Comparison of ENCODE assay signal across 29 mouse cellular contexts in genomic region chr4:128894112-128894511, GRCm38 (mm10).
"Had no signal": no experiment of that assay in that cellular context is flagged by ENCODE, and none has a peak within 500 bp of the region (broad histone marks: within the 10 kb centered on the region; RNA-seq: fewer than 3 reads in every experiment).

No protein-coding gene starts in this region.

- H3K9me3 ChIP-seq: heart, embryonic 10.5 days; heart, embryonic 12.5 days; hindbrain, embryonic 10.5 days; hindbrain, embryonic 12.5 days; kidney, embryonic 15.5 days; limb, embryonic 10.5 days; limb, embryonic 12.5 days; liver, embryonic 13.5 days; liver, embryonic 15.5 days had no signal

- DNase-seq: gastrocnemius, postnatal 10 days; gastrocnemius, postnatal 25 days; heart, adult 18-20 months; heart, postnatal 10 days; heart, postnatal 4 days; kidney, adult 11 months; kidney, adult 2 months; kidney, adult 9 months; kidney, postnatal 14 days; kidney, postnatal 36 days; layer of hippocampus, adult 9-11 months; liver; liver, embryonic 13.5 days; liver, postnatal 0 days had no signal

- H3K36me3 ChIP-seq: heart, embryonic 10.5 days; hindbrain, embryonic 10.5 days; hindbrain, embryonic 12.5 days; kidney, embryonic 15.5 days; limb, embryonic 10.5 days; limb, embryonic 12.5 days; liver, embryonic 13.5 days; liver, embryonic 15.5 days had no signal

- H3K4me1 ChIP-seq: liver, embryonic 15.5 days had no signal

- H3K9ac ChIP-seq: heart, embryonic 12.5 days; hindbrain, embryonic 12.5 days; hindbrain, embryonic 14.5 days; kidney, embryonic 15.5 days; limb, embryonic 12.5 days; liver, embryonic 13.5 days; liver, embryonic 15.5 days; liver, postnatal 0 days had no signal

- ATAC-seq: hindbrain, embryonic 16.5 days; inflammation-experienced regulatory T-cells, adult 6 months; intestine, embryonic 16.5 days; liver, postnatal 0 days had no signal

- H3K27ac ChIP-seq: heart, embryonic 10.5 days; hindbrain, embryonic 10.5 days; hindbrain, embryonic 12.5 days; hindbrain, embryonic 14.5 days; kidney, embryonic 15.5 days; kidney, postnatal 0 days; left cerebral cortex, adult 2 months; limb, embryonic 10.5 days; limb, embryonic 12.5 days; liver, embryonic 13.5 days; liver, embryonic 15.5 days had no signal

- H3K27me3 ChIP-seq: heart, embryonic 12.5 days; kidney, embryonic 15.5 days; limb, embryonic 12.5 days had no signal

- H3K4me3 ChIP-seq: heart, embryonic 10.5 days; heart, embryonic 12.5 days; hindbrain, embryonic 10.5 days; hindbrain, embryonic 12.5 days; kidney, embryonic 15.5 days; left cerebral cortex, adult 2 months; limb, embryonic 10.5 days; limb, embryonic 12.5 days; liver, embryonic 13.5 days; liver, embryonic 15.5 days had no signal

- H3K4me2 ChIP-seq: heart, embryonic 12.5 days; hindbrain, embryonic 12.5 days; hindbrain, embryonic 14.5 days; kidney, embryonic 15.5 days; limb, embryonic 12.5 days; liver, embryonic 11.5 days; liver, embryonic 13.5 days; liver, embryonic 15.5 days had no signal
